Mouse (Mus musculus): ENCODE results near the gene Slc29a4. TPM values are rescaled to one million over a fixed set of nuclear protein-coding genes. Genes with fewer than 3 reads are reported as not detected.

Slc29a4 gene
- polyA plus RNA-seq, 1 experiment: not detected

DNA sequence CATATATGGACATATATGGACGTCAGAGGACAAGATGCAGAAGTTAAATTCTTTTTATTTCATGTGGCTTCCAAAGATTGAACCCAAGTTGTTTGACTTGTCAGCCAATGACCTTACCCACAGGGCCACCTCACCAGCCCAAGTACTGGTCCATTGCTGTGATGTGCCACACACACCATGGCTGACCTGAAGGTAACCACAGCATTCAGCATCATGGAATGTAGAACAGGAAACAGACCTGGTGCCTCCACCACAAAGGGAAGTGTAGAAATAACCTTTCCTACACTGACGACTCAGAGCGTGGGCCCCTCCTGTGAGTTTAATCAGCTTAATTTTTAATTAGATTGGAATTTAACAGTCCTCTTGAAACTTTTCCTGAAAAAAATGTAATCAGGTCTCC is 2.0 kb upstream of the Slc29a4 start:
- no peak for TF ChIP-seq GATA1 (IDR thresholded peaks at IDR 0.05; ENCODE audit: low read length)

DNA sequence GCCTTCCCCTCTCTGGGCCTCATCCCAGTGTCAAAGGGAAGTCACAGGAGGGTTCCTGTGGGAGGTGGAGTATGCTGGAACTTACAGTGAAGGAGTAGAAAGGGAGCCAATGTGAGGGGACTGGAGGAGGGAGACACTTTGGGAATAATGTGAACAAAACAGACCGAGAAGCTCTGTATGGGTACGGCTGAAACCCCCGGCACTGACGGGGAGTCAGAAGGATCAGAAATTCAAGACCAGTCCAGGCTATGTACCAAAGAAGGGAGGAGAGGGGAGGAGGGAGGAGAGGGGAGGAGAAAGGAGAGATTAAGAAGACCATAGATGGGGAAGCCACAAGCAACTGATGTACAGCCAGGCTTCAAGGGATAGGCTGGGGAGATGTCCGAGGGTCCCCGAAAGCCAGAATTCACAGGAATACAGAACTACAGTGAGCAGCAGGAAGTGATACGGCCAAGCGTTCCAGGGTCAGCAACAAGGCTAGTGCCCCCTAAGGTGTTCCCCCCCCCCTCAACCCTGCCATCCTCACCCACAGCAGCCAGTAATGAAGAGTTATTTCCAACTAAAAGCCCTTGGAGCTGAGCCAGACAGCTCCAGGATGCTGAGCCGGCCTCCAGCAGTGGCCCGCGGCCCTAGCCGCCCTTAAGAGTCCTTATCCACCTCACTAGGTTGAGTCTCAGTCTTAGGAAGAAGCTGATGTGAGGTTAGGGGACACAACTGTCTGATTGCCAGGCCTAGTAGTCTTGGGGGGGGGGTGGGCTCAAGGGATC is 842 bp downstream of the Slc29a4 start:
- no peak for TF ChIP-seq GATA1 (IDR thresholded peaks at IDR 0.05; ENCODE audit: low read length)

DNA sequence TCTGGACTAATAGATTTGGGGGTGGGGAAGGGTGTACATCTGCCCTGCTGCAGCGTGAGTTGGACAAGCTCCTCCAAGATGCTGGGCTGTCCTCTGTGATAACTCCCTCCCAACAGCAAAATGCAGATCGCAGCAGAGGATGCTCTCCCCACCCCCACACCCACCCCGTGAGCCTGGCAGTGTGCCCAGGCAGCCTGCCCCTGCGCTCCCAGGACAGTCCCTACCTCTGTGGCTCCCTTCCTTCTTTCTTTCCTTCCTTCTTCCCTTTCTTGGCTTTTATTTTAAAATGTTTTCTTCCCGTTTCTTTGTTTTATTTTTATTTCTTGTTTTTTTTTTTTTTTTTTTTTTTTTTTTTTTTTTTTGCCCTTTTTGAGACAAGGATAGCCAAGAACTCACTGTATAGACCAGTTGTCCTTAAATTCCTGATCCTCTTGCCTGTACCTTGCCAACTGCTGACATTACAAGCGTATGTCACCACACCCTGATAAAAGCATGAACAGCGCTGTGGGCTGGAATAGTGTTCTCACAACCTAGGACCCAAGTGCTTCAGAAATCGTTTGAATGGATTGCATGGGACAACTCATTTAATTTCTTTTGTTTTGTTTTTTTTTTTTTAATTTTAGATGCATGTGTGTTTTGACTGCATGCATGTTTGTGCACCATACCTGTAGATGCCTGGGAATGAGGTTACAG is 1.6 kb downstream of the Slc29a4 start:
- no peak for TF ChIP-seq GATA1 (IDR thresholded peaks at IDR 0.05; ENCODE audit: low read length)

DNA sequence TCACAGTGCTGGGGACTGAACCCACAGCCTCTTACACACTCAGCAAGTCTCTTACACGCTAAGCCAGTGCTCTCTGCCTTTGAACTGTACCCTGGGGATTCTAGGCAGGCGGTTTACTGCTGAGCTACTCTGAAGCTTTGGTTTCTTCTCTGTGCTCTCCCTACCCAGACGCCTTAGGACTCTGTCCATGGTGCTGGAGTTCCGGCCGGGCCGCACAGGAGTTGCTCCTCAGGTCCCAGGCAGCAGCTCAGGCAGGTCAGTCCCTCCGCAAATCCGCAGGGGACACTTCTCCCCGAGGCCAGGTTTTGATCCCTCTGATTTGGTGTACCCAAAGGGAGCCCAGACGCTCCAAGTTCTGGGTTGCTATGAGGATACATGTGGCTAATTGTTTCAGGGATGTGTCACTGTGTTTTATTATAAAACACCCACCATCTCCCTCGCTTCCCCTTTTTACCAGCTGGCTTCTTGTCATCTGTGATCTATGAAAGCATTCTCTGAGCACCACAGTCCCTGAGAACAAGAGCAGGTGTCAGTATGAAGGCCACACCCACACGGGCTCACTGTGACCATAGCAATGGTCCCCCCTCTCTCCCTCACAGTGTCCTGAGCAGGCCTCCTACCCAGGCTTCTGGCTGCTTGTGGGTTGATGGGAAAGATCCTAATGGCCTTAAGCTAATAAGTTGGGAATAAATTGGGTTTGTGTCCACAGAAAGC is 2.5 kb downstream of the Slc29a4 start:
- no peak for TF ChIP-seq GATA1 (IDR thresholded peaks at IDR 0.05; ENCODE audit: low read length)

DNA sequence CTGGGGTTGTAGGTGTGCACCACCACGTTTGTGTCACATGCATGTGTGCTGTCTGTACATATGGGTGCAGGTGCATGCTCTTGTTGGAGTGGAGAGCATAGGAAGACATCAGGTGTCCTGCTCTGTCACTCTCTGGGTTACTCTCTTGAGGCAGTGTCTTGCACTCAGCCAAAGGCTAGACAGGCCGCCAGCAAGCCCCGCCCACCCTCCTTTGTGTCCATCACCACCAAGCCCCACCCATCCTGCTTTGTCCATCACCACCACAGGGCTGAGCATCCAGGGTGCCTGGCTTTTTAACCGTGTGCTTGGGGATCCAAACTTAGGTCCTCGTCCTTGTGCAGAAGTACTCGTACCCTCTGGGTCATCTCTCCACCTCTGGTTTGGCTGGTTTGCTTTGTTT is 3.9 kb downstream of the Slc29a4 start:
- no peak for TF ChIP-seq GATA1 (IDR thresholded peaks at IDR 0.05; ENCODE audit: low read length)

DNA sequence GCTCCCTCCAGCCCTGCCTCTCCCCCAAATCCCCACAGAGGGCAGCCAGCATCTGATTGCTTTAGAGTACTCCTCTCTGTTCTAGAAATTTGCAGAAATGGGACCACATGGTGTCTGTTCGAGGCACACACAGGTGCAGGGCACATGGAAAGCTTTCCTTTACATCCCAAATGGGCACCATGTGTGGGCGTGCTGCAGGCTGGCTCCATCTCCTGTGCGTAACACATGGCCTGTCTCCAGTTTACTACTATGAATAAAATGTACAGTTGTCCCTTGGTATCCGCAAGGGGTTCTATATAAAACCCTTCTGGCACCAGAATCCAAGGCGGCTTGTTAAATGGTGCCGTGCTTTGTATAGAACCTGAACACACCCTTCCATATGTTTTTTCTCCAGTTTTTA is 4.6 kb downstream of the Slc29a4 start:
- TF ChIP-seq GATA1 (IDR thresholded peaks at IDR 0.05; ENCODE audit: low read length): no peak

DNA sequence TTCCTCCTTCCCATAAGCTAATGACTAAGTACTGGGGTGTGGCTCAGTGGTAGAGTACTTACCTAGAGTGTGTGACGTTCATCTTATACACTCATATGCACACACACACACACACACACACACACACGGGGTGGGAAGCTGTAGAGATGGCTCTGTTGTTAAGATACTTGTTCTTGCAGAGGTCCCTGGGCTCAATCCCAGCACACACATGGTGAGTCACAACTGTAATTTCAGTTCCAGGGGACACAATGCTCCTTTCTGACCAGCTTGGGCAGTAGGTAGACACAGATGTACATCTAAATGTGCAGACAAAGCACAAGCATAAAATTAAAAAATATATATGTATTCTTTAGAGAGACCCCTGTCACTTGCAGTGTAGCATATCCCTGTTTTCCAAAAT is 5.4 kb downstream of the Slc29a4 start:
- no peak for TF ChIP-seq GATA1 (IDR thresholded peaks at IDR 0.05; ENCODE audit: low read length)

DNA sequence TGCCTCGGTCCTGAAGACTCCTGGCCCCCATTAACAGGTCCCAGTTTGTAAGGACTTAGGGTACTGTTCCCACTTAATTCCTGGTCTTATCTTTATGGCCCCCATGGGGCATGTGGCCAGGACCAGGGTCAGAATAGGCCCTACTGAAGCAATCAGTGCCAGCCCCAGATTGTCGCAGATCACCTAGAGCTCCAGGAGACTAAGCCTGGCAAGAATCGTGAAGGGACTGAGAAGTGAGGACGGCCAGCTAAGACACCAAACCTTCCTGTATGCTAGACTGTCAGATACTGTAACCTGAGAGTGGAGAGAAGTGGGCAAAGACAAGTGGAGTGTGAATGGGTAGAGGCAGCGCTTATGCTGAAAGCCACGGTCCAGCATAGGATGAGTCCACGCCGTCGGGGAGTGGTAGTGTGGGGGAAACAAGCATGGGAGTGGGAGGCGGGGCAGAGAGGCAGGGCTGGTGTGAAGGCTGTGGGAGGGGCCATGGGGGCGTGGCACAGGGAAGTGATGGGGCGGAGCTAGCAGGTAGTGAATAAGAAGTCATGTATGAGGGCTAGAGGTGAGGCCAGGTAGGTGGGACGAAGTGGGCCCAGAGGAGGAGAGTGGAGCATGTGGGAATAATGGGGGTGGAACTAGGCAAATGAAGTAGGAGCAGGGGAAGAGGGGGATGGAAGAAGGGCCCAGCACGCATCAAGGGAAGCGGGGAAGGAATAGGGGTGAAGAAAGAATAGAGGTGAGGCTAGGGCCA is 8.7 kb downstream of the Slc29a4 start:
- no peak for TF ChIP-seq GATA1 (IDR thresholded peaks at IDR 0.05; ENCODE audit: low read length)

DNA sequence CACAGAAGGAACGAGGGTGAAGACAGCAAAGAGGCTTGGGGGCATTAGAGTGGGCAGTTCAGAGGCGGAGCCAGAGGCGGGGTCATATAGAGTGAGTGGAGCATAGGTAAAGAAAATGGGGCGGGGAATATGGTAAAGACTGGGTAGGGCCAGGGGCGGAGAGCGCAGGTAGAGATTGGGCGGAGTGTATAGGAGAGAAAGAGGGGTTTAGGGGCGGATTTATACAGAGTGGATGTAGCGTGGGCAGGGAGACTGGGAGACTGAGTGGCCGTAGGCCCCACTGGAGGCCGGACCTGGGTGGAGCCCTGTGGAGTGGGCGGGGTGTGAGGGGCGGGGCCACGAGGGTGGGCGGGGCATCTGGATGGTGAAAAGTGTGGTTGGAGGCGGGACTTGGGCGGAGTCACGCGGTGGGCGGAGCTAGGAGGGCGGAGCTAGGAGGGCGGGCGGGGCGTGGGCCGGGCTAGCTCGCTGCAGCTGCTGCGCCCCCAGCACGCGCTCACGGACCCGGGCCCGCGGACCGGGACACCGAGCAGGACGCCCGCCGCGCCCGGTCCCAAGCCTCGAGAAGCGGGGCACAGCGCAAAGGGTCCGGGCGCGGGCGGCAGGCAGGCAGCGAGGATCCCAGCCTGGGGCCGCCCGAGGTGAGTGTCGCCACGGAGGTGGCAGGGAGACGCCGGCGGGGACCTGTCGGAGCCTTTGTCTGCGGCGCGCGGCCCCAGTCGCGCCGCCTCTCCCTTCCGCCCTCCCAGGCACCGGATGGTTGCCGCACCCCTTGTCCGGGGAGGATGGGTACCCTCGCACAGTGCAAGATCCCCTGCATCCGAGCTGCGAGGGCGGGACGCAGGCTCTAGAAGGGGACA is 9.6 kb downstream of the Slc29a4 start:
- TF ChIP-seq GATA1 (IDR thresholded peaks at IDR 0.05; ENCODE audit: low read length): no peak

DNA sequence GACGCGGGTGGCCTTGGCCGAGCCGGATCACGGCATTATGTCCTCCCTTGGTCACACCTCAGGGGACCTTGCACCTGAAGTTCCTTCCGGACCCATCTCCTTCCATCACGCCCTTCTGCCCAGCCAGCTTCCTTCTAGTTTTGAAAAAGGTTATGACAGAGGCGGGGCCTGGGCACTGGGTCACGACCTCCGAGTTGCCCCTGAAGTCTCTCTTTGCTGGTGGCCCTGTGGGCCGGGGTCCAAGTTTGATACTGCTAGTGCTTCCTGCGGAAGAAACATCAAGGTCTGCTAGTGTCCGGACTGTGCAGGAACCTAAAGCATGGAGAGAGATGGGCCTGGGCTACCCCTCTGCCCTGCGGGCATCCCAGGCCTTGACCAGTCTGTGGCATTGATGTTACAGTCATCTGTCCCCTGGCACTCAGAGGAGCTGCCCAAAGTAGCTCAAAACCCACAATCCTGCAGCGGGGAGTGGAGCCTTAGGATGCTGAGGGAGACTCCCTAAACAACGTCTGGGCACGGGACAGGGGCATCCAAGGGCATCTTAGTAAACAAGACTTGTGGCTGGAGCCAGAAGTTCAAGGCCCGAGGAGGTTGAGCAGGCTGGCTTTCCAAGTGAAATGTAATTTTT is 10.3 kb downstream of the Slc29a4 start:
- TF ChIP-seq GATA1 (IDR thresholded peaks at IDR 0.05; ENCODE audit: low read length): no peak

DNA sequence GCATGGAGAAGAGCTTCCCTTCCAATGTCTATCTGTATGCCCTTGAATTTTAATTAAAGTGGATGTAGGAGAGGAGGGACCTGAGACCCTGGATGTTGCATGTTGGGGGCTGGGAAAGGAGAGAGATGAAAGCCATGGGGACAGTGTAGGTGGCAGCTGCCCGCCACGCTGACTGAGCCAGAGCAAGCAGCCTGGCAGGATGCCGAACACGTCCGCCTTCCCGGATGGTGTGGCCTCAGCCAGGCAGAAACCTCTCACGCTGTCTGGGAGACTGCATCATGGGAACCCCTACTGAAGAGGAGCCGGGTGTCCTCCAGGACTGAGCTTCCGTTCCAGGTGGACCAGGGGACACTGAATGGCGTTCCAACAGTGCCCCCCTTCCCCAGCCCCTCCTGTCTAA is 11.3 kb downstream of the Slc29a4 start:
- TF ChIP-seq GATA1 (IDR thresholded peaks at IDR 0.05; ENCODE audit: low read length): no peak

DNA sequence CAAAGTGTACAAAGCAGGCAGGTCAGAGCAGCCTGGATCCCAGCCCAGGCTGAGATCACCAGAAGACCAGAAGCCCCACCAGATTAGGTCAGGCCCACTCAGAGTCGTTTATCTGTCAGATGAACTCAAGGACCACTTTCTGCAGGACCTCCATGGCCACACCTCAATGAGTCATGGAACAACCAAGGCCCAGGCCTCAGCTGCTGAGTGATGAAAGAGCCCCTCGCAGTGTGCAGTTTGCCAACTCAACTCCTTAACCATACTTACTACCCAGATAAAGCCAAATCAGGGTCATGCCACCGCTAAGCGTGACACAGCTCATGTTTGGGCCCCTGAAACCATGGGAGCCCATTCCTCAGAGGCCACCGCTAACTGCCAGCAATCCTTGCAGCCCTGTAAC is 15.4 kb downstream of the Slc29a4 start:
- no peak for TF ChIP-seq GATA1 (IDR thresholded peaks at IDR 0.05; ENCODE audit: low read length)

DNA sequence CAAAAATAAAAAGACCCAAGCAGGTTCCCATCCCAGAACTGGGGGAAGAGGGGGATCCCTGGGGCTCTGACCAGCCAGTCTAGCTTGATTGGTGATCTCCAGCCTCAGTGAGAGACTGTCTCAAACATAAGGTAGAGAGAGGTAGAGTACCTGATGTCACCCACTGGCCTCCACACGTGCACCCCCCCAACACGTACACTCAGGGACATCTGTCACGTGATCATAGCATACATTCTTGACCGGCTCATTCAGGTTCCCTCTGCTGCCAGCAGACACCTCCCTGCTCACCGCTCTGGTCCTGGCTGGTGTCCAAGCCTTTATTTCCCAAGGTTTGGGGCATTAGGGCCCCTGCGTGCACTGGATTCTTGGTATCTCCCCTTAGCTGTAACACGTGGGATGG is 17.1 kb downstream of the Slc29a4 start:
- TF ChIP-seq GATA1 (IDR thresholded peaks at IDR 0.05; ENCODE audit: low read length): no peak

DNA sequence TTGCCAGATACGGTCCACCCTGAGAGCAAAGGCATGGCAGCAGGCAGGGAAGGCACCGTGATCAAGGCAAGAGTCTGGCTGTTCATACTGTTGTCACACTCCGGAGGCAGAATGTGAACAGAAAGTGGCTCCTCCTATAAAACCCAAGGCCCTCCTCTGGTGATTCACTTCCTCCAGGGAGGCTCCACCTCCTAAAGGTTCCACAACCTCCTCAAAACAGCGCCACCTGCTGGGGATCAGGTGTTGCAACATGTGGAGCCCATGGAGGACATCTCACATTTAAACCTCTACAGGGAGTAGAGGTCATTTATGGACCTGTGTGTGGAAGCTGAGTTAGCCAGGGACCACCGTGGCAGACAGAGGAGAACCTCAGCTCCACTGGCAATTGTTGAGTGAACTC is 20.1 kb downstream of the Slc29a4 start:
- TF ChIP-seq GATA1 (IDR thresholded peaks at IDR 0.05; ENCODE audit: low read length): no peak

All from G1E-ER4 (cell line).